Mouse (Mus musculus): ENCODE results near the gene Zfp385b.

Zfp385b gene

DNA sequence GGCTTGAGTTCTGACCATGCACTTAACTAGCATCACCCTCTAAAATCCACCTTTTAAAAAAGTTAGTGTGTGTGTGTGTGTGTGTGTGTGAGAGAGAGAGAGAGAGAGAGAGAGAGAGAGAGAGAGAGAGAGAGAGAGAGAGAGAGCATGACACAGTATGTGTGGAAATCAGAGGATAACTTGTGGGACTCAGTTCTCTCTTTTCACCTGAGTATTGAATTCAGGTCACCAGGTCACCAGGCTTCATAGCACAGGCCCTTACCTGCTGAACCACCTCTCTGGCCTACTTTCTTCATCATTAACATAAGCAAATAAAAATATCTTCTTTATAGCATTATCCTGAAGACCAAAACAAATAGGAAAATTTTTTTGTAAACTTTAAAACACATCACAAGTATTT lies at the start of gene Zfp385b:
Zfp385b (minus strand) TSS at position 101 of the 400 bp plus-strand sequence.
- DNase-seq: no peak

DNA sequence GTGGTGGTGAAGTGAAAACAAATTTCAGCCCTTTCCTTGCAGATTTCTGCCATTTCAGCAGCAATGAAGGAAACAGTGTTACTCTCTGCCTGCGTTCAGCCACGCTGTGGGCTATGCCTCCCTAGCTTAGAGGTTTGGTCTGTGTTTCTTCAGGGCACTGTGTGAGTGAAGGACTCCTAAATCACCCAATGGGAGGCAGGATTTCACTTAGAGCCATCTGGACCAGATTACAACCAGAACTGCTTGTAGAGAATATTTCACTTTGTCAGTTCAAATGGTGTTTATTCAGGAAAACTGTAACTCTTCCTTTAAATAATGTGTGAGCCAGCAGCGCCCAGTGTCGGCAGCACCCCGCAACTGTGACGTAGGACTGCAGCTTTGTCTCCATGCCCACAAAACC lies 44.5 kb upstream of the Zfp385b start:
- DNase-seq: no peak

DNA sequence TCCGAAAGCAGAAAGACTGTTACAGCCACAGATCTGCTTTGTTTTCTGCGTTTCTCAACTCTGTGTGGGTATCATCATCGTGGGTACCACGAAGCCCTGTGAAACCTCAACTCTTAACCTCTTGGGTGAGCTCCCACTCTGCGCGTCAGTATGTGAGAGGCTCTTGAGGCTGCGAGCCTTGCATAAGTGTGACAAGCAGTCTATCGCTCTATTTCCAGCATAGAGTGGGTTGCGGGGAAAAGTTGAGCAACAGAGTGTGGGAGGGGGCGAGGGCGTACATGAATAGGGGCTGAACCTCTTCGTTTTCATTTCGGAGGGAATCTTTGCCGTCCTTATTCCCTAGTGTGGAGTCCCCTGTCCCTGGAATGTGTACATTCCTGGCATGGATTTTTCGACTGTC lies 44.1 kb upstream of the Zfp385b start:
- no peak for DNase-seq

DNA sequence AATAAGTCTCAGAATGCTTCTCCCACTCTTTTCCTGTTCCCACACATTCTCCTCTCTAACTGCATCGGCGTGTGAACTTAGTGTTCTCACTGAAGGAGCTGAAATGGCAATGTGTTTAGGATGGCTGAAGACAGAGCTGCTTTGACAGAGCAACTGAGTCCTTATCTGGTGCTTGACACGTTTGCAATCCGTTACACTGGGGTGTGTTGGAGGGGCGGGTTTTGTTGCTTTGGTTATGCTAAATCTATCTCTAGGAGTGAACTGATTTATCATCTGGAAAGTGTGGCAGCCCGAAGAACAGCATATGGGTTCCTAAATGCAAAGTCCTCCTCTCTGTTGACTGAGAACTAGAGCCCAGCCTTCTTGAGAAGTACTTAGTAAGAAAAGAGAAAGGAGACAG lies 22.0 kb upstream of the Zfp385b start:
- DNase-seq: no peak

DNA sequence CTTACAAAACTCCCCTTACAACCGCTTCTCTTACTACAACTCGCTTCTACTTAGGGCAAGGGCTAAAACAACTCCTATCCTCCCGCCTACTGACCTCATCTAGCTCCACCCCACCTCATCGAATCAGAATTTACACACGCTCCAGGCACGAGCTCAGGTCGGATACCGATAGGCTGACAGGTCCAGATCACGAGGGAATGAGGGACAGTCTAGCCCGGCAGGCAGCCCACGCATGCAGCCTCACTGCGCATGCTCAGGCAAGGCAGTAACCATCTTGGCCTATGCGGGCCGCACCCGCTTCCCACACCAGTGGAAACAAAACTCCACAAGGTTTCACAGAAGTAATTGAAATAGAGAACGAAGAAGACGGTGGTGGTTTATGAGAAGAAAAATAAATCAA lies 20.1 kb upstream of the Zfp385b start:
- DNase-seq: no peak

DNA sequence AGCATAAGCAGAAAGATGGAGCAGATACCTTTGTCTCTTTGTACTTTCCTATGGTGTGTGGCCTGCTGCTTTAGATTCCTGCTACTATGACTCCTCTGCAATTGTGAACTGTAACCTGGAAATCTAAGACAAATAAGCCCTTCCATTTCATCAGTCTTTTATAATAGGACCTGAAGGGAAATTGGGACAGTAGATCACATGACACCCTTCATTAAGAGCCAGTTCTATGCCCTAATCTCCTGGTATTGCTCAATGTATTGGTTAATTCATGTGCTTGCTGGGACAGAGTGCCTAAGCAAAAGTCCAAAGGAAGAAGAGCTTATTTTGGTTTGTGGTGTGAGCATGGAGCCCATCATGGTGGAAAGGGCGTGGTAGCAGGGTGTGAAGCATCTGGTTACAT lies 19.2 kb upstream of the Zfp385b start:
- DNase-seq: no peak

DNA sequence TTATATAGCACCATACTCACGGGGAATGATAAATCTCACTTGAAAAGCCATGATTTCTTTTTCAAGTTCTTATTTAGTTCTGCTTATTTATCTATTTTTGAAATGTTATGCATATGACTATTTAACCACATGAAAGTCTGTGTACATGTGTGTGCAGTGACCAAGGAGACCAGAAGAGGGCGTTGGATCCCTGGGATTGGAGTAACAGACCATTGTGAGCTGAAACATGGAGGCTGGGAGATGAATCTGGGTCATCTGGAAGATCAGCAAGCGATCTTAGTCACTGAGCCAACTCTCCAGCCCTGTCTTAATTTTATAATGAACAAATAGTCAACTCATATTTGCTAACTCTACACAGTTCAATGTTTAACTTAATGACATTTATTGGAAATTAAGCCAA lies 16.3 kb upstream of the Zfp385b start:
- no peak for DNase-seq

DNA sequence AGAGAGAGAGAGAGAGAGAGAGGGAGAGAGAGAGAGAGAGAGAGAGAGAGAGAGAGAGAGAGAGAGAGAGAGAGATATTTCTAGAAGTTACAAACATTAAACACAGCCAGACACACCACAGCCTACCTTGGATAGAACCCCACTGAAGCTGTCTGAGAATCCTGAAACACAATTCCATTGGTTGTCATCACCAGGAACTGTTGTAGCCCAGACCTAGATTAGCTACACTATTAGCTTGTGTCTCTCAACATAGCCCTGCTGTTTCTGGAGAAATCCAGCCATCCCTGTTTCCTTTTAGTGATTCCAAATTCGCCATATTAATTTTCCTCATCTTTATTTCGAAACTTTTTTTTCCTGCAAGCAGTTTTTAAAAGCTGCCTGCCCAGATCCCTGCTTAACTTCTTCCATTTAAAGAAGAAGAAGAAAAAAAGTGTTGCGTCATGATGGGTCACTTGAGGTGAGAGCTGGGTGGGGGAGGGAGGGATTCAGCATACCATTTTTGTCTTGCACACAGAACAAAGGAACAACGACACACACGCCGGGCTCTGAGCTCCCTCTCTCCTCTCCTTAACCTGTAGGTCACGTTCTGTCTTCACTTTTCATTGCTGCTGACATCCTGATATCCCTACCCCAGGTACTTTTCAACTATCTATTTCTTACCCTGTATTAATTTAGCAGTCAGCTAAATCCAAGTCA lies 6.8 kb upstream of the Zfp385b start:
- no peak for DNase-seq

DNA sequence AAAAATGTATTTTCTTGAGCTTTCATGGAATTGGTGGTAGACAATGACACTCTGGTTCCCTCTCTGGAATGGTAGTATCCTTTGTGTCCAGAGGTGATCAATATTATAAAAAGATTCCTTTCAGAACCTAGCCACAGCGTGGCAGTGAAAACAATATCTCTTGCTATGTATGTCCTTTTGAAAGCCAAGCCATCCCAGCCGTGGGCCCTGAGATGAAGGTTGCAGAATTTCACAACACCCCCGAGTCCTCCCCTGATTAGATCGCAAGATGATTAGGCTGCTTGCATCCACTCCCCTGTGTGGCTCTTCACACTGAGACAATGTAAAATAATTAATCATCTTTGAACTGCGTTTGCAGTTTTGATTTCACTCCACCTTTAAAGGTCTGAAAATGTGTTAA lies 3.6 kb upstream of the Zfp385b start:
- no peak for DNase-seq

DNA sequence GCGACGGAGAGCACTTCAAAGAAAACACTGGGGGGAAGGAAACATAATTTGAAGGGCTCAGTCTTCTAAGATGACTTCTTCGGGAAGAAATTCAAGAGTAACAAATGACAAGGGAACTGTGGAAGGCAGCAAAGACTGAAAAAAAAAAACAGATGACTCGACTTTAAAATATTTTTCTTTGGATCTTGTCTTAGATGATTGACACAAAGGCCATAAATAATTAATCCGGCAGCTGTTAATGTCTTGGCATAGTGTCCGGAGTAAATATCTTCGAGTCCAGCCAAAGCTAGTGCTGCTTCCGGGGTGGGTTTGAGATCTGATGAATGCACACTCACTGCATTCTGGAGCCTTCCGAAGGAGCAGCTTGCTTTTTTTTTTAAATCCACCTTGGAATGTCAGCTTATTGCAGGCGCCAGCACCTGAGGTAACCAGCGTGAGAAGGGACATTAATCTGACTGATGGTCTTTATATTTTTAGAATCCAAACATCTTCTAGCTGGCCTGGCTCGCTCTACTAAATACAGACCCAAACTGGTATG lies 2.0 kb downstream of the Zfp385b start:
- DNase-seq: no peak

DNA sequence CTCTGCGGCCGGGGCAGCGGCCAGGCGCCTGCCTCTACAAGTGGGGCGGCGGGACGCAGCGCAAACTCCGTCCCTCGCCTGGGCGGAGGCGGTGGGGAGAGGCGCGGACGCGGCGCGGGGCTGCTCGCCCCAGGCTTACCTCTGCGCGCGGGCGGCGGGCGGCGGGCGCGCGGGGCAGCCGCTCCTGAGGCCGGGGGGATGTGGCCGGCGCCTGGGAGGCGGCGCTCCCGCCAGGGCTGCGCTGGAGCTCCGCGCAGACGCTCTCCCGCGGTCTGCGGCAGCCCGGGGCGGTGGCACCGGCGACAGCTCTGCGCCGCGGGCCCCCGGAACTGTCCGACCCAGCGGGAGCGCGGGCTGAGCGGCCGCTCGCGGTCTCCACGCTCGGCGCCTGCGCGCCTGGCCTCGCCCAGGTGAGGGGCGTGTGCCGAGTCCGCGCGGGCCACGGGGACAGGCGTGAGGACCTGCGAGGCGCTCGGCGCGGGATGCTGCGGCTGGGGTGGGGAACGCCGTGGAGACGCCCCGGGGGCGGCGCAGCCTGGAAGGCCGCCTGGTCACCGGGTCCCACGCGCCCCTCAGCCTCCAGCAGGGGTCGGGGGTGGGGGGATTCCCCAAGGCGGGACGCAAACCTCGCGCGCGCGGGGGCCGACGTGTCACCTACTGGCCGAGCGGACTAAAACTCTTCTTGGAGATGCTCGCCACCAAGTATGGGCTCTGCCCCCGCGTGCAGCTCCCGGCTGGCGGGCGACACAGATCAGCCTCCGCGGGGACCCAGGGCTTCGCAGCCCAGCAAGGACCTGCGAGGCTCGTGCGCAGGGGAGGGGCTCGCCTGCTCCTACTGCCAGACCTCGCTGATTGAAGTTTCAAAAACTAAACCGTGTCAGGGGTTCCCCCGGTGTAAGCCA lies 2.8 kb downstream of the Zfp385b start:
- DNase-seq: no peak

DNA sequence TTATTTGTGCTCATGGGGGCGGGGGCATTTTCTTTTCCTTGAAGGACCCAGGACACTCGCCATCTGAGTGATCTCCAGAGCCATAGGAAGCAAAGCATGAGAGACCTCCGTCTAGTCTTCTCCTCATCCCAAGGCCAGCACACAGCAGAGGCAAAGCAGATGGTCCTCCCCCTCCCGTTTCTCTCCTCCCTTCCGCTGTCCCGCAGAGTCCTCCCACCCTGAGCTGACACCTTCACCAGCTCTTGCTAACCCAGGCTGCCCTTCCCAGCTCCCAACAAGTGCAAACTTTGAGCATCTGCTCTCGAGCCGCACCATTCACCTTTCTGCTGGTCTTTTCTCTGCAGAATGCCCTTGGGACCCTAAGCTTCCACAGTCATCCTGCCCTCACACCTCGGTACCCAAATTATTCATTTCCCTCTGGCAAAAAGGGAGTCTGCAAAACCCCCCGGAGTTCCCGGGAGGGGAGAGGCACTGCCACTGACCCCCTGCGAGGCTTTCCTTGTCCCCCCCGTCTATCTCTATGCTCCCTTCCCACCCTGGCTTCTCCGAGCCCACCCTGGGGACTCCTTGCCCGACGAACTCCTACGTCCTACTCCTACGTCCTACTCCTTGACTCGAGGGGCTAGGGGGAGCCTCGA lies 3.5 kb downstream of the Zfp385b start:
- no peak for DNase-seq

DNA sequence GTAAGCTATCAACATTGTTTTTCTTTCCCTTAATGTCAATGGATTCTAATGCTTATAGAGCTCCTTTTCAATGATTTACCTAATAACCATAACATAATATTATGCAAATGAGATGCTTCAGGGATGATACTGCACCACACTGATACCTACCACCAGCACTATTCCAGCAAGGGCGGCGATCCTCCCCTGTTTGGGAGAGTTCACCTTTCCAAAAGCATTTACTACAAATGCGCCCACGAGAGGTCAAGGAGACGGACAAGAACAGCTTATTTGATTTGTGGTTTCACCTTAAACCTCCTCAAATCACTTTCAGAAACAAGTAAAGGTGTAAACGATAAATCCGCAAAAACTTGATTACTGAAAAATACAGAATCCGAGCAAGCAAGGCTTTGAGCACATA lies 4.5 kb downstream of the Zfp385b start:
- no peak for DNase-seq

DNA sequence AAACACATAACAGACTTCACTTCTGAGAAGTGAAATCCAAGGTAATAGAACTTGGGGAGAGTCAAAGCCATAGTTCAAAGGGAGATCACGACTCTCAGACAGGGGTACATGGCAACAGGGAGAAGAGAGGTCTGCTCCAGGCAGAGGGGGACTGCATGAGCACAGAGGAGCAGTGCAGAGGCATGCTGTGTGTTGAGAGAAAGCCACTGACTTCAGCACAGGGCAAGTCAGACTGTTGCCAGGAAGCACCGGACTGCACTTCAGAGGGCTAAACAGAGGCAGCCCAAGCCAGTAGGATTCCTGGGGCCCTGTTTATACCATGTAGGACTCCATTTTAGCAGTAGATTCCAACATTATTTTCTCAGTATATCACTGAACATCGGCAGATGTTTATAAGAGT lies 6.4 kb downstream of the Zfp385b start:
- DNase-seq: no peak

DNA sequence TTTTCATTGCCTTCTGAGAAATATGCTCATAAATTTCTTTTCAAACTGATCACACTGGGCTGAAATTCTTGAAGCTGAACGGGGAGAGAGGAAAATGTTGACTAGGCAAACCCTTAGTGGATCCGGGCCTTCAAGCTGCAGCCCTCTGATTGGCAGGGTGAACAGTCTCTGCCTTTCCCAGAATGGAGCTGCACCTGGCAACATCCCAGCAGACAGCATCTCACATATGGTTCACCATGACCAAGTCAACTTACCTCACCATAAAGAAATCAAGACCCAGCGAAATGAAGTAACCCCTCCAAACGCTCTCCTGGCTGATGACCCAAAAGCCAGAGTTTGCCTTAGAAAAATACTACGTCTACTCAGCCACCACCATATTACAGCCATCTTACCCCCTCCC lies 8.7 kb downstream of the Zfp385b start:
- no peak for DNase-seq

DNA sequence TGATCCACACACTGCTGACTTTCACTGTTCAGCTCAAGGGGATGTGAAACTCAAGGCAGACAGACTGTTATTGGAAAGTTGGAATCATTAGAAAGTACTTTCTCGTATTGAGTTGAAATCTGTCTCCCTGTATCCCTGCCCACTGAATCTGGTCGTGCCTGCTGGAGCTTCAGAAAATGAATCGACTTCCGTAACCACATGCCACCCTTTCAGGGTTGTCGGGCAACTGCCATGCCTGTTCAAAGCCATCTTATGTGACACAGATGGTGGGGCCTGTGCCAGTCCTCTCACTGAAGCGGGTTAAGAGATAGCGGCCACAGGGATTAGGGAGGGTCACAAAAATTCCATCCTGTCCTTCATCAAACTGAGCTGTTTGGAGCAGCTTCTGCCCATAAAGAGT lies 14.7 kb downstream of the Zfp385b start:
- no peak for DNase-seq

DNA sequence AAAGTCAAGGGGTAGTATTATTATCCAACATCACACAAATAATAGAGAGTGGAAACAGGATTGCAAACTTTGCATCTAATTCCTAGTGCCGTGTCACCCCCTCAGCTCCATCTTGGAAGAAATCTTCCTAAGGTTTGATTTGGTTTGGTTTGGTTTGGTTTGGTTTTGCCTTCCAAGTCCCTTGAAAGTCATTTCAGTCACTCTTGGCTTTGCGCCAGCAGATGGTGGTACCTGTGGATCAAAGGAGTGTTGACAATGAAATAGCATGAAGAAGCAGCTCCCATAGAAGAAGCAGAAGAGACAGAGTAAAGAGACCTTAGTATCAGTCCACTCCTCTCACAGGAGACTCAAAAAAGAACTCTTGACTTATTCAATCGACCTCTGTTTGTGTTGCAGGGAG lies 17.1 kb downstream of the Zfp385b start:
- DNase-seq: no peak

DNA sequence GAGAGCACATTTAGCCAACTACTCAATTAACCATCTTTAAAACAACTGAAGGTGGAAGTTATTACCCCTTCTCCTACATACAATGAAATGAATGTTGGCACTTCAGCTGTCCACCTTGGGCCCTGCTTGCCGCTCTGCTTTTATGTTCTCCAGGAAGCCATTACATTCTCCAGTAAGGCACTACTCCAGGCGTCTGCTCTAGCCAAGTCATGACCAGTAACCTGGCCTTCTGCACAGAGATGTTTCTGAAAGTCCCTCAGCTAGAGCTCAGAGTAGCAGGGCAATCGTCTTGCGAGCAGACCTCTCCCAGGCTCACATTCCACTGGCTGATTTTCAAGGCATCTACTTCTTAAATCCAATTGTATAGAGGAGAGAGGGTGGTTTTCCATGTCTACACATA lies 18.0 kb downstream of the Zfp385b start:
- no peak for DNase-seq

DNA sequence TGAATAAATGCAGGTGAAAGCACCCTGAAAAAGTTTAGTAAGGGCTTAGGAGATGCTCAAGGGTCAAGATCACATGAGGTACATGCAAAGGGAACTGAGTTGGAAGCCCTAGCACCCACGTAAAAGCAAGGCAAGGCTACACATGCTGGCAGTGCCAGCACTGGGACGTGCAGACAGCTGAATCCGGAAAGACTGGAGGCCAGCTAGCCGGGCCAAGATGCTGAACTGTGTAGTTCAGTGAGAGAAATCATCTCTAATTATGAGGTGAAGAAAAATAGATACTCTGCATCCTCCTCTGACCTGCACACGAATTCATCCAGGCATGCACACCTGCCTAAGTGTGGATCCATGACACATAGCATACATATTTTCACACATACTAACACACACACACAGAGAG lies 18.4 kb downstream of the Zfp385b start:
- no peak for DNase-seq

DNA sequence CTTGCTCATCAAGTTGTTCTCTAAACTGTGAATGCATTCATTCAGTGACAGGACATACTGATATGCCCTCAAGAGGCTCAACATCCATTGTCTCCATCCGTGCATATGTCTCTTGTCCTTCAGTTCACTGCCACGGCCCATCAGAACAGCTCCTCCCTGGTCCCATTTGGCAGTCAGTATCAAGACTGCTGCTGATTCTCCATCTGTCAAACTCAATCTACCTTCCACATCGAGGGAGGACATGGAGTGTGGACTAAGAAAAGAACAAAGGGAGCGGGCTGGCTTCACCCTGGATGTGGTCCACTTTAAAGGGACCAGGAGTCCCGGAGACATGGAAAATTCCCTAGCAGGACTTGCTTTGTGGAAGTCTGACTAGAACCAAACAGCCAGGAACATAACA lies 22.2 kb downstream of the Zfp385b start:
- DNase-seq: no peak

DNA sequence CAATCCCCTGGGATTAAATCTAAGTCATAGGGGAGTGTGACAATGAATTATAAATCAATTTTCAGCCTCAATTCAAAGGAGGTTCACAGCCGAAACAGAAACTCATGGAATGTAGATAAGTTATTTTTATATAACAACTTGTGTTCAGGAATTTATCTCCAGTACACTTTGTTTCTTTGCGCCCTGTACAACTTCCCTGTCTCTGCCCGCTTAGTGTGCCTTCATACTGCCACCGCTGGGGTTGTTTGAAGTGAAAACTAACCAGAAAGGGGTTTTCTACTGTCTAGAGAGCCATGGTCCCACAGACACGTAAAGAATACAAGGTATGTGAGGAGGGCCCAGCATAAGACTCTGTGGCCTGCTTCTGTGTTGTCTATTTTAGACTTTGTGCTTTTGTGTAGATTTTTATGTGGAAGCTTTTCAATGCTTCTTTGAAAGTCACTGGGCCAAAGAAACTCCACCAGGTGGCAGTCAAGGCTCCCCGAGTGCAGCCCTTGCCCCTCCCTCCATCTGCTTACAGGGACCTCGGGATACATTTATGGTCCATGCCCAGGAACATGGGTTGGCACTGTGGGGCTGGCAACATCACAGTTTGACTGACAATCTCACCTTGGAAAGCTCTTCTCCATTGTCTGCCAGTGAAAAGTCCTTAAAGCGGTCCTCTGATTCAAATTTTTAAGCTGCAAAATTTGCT lies 23.4 kb downstream of the Zfp385b start:
- DNase-seq: no peak

DNA sequence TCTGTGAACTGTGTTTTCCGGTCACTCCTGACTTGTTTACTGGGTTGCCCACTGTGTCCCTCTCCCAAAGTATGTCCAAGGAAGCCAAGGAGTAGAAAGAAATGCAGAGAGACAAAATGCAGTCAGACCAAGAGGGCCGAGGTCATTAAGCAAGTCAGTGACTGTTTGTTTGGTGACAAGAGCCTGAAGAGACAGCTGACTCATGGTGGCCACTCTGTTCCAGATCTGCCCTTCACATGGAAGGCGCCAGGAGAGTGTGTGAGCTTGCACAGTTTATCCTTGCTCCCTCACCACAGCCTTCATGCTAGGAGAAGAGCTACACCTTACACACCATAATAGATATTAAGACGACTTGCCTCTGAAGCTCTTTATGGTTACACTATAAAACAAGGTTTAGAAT lies 28.6 kb downstream of the Zfp385b start:
- no peak for DNase-seq

DNA sequence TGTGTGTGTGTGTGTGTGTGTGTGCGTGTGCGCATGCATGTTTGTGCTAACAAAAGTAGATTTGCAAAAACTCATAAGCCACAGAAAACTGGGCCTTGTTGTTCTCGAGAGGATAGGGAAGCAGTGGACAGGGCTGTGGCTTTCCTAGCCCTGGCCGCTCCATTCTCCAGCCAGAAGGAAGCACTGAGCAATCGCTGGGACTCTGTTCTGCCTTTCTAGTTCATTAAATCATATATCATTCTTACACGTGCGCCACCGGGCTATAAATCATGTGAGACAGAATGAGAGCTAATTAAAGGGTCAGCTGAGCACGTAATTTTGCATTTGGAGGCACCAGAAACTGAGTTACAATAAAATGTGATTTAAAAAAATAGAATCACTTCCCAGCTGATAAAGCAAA lies 29.1 kb downstream of the Zfp385b start:
- no peak for DNase-seq

Measured in B cell, adult 2 months (primary cell).